Mouse (Mus musculus) testis, adult 2 months (tissue): ENCODE data around the gene Uspl1. TPM values are rescaled to one million over a fixed set of nuclear protein-coding genes. Genes with fewer than 3 reads are reported as not detected.
A peak's percentile ranks its signal among the peaks of the same experiment; 100 is the strongest.

Experiments
- H3K27ac ChIP-seq: fragments of 200-500 bp; 2 replicates; pipeline ENCODE4 v1.5.1; 2012; ENCODE audit warnings: low read depth, low read length; ENCODE audit not compliant: control insufficient read depth, insufficient read depth
- H3K27me3 ChIP-seq: fragments of 200-500 bp; 2 replicates; pipeline ENCODE4 v1.6.1; 2012; ENCODE audit warnings: mild to moderate bottlenecking, low read length, moderate library complexity; ENCODE audit not compliant: control insufficient read depth, insufficient read depth
- H3K36me3 ChIP-seq: fragments of 200-500 bp; 2 replicates; pipeline ENCODE4 v1.6.1; 2012; ENCODE audit warnings: mild to moderate bottlenecking, low read length; ENCODE audit not compliant: control insufficient read depth, insufficient read depth
- H3K4me1 ChIP-seq: fragments of 200-500 bp; 2 replicates; pipeline ENCODE4 v1.6.1; 2012; ENCODE audit warnings: low read length; ENCODE audit not compliant: control insufficient read depth, insufficient read depth
- H3K4me3 ChIP-seq: fragments of 200-500 bp; 2 replicates; pipeline ENCODE4 v1.5.1; 2012; ENCODE audit warnings: low read depth, mild to moderate bottlenecking, low read length, moderate library complexity, mixed read lengths; ENCODE audit not compliant: control insufficient read depth
- CTCF ChIP-seq: fragments of 200-500 bp; IDR thresholded peaks from 2 replicates; pipeline ENCODE4 v1.5.1; 2012; ENCODE audit warnings: low read depth, mild to moderate bottlenecking, inconsistent platforms, low read length, moderate library complexity; ENCODE audit not compliant: control insufficient read depth, insufficient read depth, insufficient replicate concordance
- POLR2A ChIP-seq: fragments of 200-500 bp; IDR thresholded peaks from 2 replicates; pipeline ENCODE4 v1.6.1; 2012; ENCODE audit warnings: low read depth, mild to moderate bottlenecking, inconsistent platforms, low read length, moderate library complexity; ENCODE audit not compliant: control insufficient read depth
- polyA plus RNA-seq: library from polyadenylated mRNA; depleted of rRNA; stranded (reverse); fragments of >200 nt; gene quantifications from 2 replicates; pipeline ENCODE4 v1.2.3, GENCODE M21; 2012

The Uspl1 gene
- polyA plus RNA-seq, 1 experiment = 17.9 TPM

- Histone ChIP-seq H3K27me3 (no peaks in the 10 kb centered on the region), H3K4me1 (no peaks in the 10 kb centered on the region), H3K27ac (peak overlapping the region; percentile 12; the same call in 1 of the 2 replicates), H3K4me3 (no peak overlapping the region), H3K36me3 (peaks cover 6% of the 10 kb centered on the region)
- no peak for TF ChIP-seq POLR2A
- no peak for TF ChIP-seq CTCF
Measured at GRCm38 (mm10) chr5:149203796-149204375, 19.7 kb downstream of the Uspl1 start.

- Histone ChIP-seq H3K27ac (no peak overlapping the region), H3K27me3 (no peaks in the 10 kb centered on the region), H3K4me1 (no peaks in the 10 kb centered on the region), H3K4me3 (no peak overlapping the region), H3K36me3 (peaks cover 8% of the 10 kb centered on the region)
- TF ChIP-seq POLR2A (no peak), CTCF (no peak)
Measured at GRCm38 (mm10) chr5:149204822-149205221, 20.7 kb downstream of the Uspl1 start.

- no peaks in the 10 kb centered on the region for H3K4me1 ChIP-seq
- H3K36me3 ChIP-seq = peaks cover 8% of the 10 kb centered on the region
- no peaks in the 10 kb centered on the region for H3K27me3 ChIP-seq
- H3K4me3 ChIP-seq = no peak overlapping the region
- no peak overlapping the region for H3K27ac ChIP-seq
- no peak for TF ChIP-seq CTCF
- TF ChIP-seq POLR2A = no peak
Measured at GRCm38 (mm10) chr5:149205265-149205664, 21.1 kb downstream of the Uspl1 start.

- H3K27ac ChIP-seq = no peak overlapping the region
- TF ChIP-seq POLR2A (no peak), CTCF (no peak)
- H3K36me3 ChIP-seq = peaks cover 10% of the 10 kb centered on the region
- H3K27me3 ChIP-seq = no peaks in the 10 kb centered on the region
- no peak overlapping the region for H3K4me3 ChIP-seq
- H3K4me1 ChIP-seq = no peaks in the 10 kb centered on the region
Measured at GRCm38 (mm10) chr5:149206286-149206685, 22.1 kb downstream of the Uspl1 start.

GRCm38 (mm10) chr5:149207661-149208060, 23.5 kb downstream of the Uspl1 start:
- TF ChIP-seq CTCF = no peak
- no peak for TF ChIP-seq POLR2A

GRCm38 (mm10) chr5:149208776-149209175, 24.6 kb downstream of the Uspl1 start:
- peaks cover 5% of the 10 kb centered on the region for H3K36me3 ChIP-seq
- H3K4me1 ChIP-seq = no peaks in the 10 kb centered on the region
- no peak for TF ChIP-seq POLR2A
- TF ChIP-seq CTCF = no peak
- no peaks in the 10 kb centered on the region for H3K27me3 ChIP-seq
- no peak overlapping the region for H3K27ac ChIP-seq
- H3K4me3 ChIP-seq = no peak overlapping the region

More at GRCm38 (mm10) chr5:149207661-149208060, 23.5 kb downstream of the Uspl1 start:
- no peaks in the 10 kb centered on the region for H3K4me1 ChIP-seq
- H3K27ac ChIP-seq = no peak overlapping the region
- no peak overlapping the region for H3K4me3 ChIP-seq
- no peaks in the 10 kb centered on the region for H3K27me3 ChIP-seq
- peaks cover 7% of the 10 kb centered on the region for H3K36me3 ChIP-seq

GRCm38 (mm10) chr5:149209328-149209727, 25.2 kb downstream of the Uspl1 start:
- Histone ChIP-seq H3K36me3 (peaks cover 4% of the 10 kb centered on the region), H3K4me3 (no peak overlapping the region), H3K27ac (no peak overlapping the region), H3K27me3 (no peaks in the 10 kb centered on the region), H3K4me1 (no peaks in the 10 kb centered on the region)
- TF ChIP-seq CTCF (no peak), POLR2A (no peak)
